Mouse (Mus musculus) heart, embryonic 10.5 days (tissue): ENCODE measurements around the gene Slc39a11. TPM values are rescaled to one million over a fixed set of nuclear protein-coding genes. Genes with fewer than 3 reads are reported as not detected.

Experiments
- polyA plus RNA-seq: library from polyadenylated mRNA; unstranded; fragments of >200 nt; fragmentation: Nextera tagmentation; extraction: Ambion mirVana; gene quantifications from 2 replicates; pipeline ENCODE4 v1.2.1, GENCODE M21; 2016

Slc39a11 gene
- polyA plus RNA-seq, 1 experiment from 2014 or later, result 23.0 TPM

Other genes with a start within 250 kb of the Slc39a11 start
- gene Sstr2, start 30.7 kb downstream of the Slc39a11 start, polyA plus RNA-seq, result 0.74 and 1.1 TPM in 2 replicates
- gene Cog1, start 910 bp downstream of the Slc39a11 start, polyA plus RNA-seq, result 23.2 and 23.3 TPM in 2 replicates
- gene Fam104a, start 34.1 kb upstream of the Slc39a11 start, polyA plus RNA-seq, result 56.2 and 60.7 TPM in 2 replicates
- gene D11Wsu47e, start 34.3 kb upstream of the Slc39a11 start, polyA plus RNA-seq, result 21.8 and 26.3 TPM in 2 replicates
- 0.15 and 0.34 TPM in 2 replicates for gene Cpsf4l, start 59.9 kb upstream of the Slc39a11 start, polyA plus RNA-seq
- gene Cdc42ep4, start 101.8 kb upstream of the Slc39a11 start, polyA plus RNA-seq, result 30.4 and 45.4 TPM in 2 replicates